Mouse (Mus musculus) intestine, postnatal 0 days (tissue): ENCODE results near the gene Jazf1. TPM values are rescaled to one million over a fixed set of nuclear protein-coding genes. Genes with fewer than 3 reads are reported as not detected.

Experiments
- ATAC-seq: fragments of 200-750 bp; cut with Nextera tagmentation; 2 replicates; pipeline ENCODE4 v1.8.0; 2017; ENCODE audit warnings: mild to moderate bottlenecking, moderate TSS enrichment, moderate library complexity
- H3K27ac ChIP-seq: fragments of 300-500 bp; sonication (generic); 2 replicates; pipeline ENCODE4 v1.5.1; 2014; ENCODE audit warnings: mild to moderate bottlenecking, low read depth, low read length, moderate library complexity
- H3K27me3 ChIP-seq: fragments of 300-500 bp; sonication (generic); replicated peaks from 2 replicates; pipeline ENCODE4 v1.6.1; 2014; ENCODE audit warnings: low read length, mixed read lengths; ENCODE audit not compliant: control insufficient read depth, insufficient read depth
- H3K36me3 ChIP-seq: fragments of 300-500 bp; sonication (generic); 2 replicates; pipeline ENCODE4 v1.6.1; 2014; ENCODE audit warnings: mild to moderate bottlenecking, moderate library complexity; ENCODE audit not compliant: control insufficient read depth, insufficient read depth
- H3K4me1 ChIP-seq: fragments of 300-500 bp; sonication (generic); replicated peaks from 2 replicates; pipeline ENCODE4 v1.6.1; 2014; ENCODE audit warnings: antibody characterized with exemption, low read length, mixed read lengths; ENCODE audit not compliant: control insufficient read depth, insufficient read depth
- H3K4me2 ChIP-seq: fragments of 300-500 bp; sonication (generic); replicated peaks from 2 replicates; pipeline ENCODE4 v1.6.1; 2014; ENCODE audit warnings: low read depth, mild to moderate bottlenecking, moderate library complexity
- H3K4me3 ChIP-seq: fragments of 300-500 bp; sonication (generic); 2 replicates; pipeline ENCODE4 v1.5.1; 2014; ENCODE audit warnings: low read depth, low read length
- H3K9ac ChIP-seq: fragments of 300-500 bp; sonication (generic); 2 replicates; pipeline ENCODE4 v1.6.1; 2014; ENCODE audit warnings: mild to moderate bottlenecking, low read depth, low read length
- H3K9me3 ChIP-seq: fragments of 300-500 bp; sonication (generic); 2 replicates; pipeline ENCODE4 v1.6.1; 2016; ENCODE audit warnings: mixed run types; ENCODE audit not compliant: control insufficient read depth
- CTCF ChIP-seq: sonication (generic); IDR thresholded peaks from 2 replicates; pipeline ENCODE4 v1.5.1; 2016; ENCODE audit warnings: low read depth, mild to moderate bottlenecking, control low read depth, antibody characterized with exemption, moderate library complexity
- WGBS: fragments of 180-500 bp; shearing (Covaris S2); extraction: QIAGEN DNeasy Blood & Tissue Kit; methylation state at CpG from one replicate; pipeline ENCODE4 v1.1.7; 2014; 5-methylcytosine and 5-hydroxymethylcytosine counted together
- polyA plus RNA-seq: library from polyadenylated mRNA; unstranded; fragments of >200 nt; fragmentation: Nextera tagmentation; extraction: Ambion mirVana; gene quantifications from 2 replicates; pipeline ENCODE4 v1.2.1, GENCODE M21; 2015

The Jazf1 gene
- polyA plus RNA-seq, 1 experiment from 2014 or later = 5.1 TPM

DNA sequence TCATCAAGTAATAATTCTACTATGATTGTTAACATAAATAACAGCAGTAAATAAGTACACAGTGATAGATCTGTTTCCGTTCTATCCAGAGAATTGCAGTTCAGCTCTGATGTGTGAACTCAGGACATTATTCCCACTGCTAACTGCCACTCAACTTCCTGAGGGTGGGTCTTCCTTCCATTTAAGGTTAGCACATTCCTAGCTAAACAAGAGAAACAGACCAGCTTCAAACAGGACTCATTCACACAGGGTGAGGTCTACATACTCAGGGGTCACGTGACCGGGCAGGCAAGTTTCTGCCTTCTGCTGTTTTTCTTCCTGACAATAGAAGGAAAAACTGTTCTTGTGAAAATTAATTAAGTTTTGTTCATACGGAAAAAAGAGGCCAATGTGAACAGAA lies 230.6 kb downstream of the Jazf1 start:
- no peaks in the 10 kb centered on the region for H3K9me3 ChIP-seq
- no peak for ATAC-seq
- WGBS = 69% methylated on average over 4 of the region's 4 CpGs
- no peaks in the 10 kb centered on the region for H3K27me3 ChIP-seq
- H3K4me2 ChIP-seq = no peak overlapping the region
- H3K36me3 ChIP-seq = no peaks in the 10 kb centered on the region
- no peak overlapping the region for H3K27ac ChIP-seq
- H3K9ac ChIP-seq = no peak overlapping the region
- H3K4me3 ChIP-seq = no peak overlapping the region
- no peaks in the 10 kb centered on the region for H3K4me1 ChIP-seq
- TF ChIP-seq CTCF = no peak

DNA sequence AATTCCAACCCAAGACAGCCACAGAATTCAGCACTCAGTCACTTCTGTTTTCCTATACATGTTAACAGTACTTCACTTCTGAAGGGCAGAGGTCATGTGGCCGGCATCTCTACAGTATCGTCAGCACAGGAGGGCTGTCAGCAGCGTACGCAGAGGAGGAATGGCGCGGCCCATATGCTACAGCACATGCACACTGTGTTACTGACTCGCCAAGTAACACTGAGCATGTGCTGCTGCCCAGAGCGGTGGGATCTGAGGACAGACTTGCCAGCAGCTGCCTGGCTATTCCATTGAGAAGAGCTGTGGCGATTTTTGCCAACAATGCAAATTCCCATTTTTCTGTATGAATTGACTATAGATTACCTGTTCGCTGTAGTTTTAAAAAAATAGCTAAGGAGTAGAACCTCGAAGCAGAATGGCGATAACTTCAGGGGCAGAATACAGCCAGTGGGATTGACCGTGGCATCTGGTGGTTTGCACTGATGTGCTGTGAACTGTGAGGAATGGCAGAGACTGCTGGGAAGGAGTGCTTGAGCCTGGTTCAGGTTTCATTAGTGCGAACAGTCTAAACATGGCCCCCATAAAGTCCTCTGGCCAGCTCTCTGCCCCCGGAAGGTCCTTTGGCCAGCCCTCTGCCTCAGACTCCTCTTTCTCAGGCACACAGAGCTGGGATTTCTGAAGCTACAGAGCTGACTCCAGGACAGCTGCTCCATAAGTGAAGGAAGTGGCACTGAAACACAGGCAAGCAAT lies 232.1 kb downstream of the Jazf1 start:
- H3K27ac ChIP-seq = no peak overlapping the region
- WGBS = 76% methylated on average over 15 of the region's 15 CpGs
- no peaks in the 10 kb centered on the region for H3K27me3 ChIP-seq
- H3K4me1 ChIP-seq = no peaks in the 10 kb centered on the region
- no peak for ATAC-seq
- no peak overlapping the region for H3K4me3 ChIP-seq
- no peak overlapping the region for H3K9ac ChIP-seq
- H3K9me3 ChIP-seq = no peaks in the 10 kb centered on the region
- no peaks in the 10 kb centered on the region for H3K36me3 ChIP-seq
- H3K4me2 ChIP-seq = no peak overlapping the region
- no peak for TF ChIP-seq CTCF

DNA sequence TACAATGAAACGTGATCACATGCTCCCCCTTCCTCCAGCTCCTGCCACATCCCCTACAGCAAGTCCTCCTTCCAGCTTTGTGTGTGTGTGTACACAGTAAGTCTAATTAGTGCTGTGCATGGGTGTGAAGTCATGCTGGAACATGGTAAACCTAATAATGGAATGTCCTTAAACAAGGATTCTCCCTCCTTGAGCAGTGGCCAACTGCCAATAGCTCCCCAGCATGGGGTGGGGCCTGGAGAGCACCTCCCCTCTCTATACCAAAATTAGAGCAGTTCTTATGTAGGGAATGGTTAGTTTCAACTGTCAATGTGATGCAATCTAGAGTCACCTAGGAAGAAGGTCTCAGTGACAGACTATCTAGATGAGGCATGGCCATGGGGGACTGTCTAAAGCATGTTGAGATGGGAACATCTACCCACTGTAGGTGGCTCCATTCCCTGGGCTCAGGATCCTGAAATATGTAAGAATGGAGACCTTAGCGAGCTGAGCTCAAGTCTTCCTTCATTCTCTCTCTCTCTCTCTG lies 240.6 kb downstream of the Jazf1 start:
- Histone ChIP-seq H3K27me3 (no peaks in the 10 kb centered on the region), H3K4me1 (no peaks in the 10 kb centered on the region), H3K9ac (no peak overlapping the region), H3K27ac (no peak overlapping the region), H3K4me2 (no peak overlapping the region), H3K36me3 (no peaks in the 10 kb centered on the region), H3K4me3 (no peak overlapping the region), H3K9me3 (no peaks in the 10 kb centered on the region)
- TF ChIP-seq CTCF = no peak
- ATAC-seq = no peak
- WGBS = 81% methylated on average over 2 of the region's 2 CpGs

DNA sequence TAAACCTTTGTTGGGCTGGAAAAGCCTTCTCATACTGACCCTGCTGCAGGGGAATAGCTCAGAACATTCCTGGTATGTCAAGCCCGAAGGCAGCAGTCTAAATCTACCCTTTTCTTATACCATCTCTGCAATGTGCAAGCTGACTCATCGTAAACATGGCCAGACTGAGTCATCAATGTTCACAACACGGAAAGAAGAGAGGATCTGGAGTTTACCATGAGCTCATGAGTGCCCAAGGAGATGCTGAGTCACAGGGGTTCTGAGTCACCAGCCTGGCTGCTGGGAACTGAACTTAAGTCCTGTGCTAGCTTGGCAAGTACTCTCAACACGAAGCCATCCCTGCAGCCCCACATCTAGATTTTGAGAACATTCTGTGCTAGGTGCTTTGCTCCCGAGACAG lies 242.9 kb downstream of the Jazf1 start:
- ATAC-seq = peak; percentile 60; the same call in 1 of the 2 replicates
- no peaks in the 10 kb centered on the region for H3K9me3 ChIP-seq
- H3K27ac ChIP-seq = no peak overlapping the region
- H3K36me3 ChIP-seq = no peaks in the 10 kb centered on the region
- H3K4me3 ChIP-seq = no peak overlapping the region
- no peak for TF ChIP-seq CTCF
- no peak overlapping the region for H3K4me2 ChIP-seq
- H3K27me3 ChIP-seq = no peaks in the 10 kb centered on the region
- no peak overlapping the region for H3K9ac ChIP-seq
- 57% methylated on average over 5 of the region's 5 CpGs for WGBS
- H3K4me1 ChIP-seq = no peaks in the 10 kb centered on the region

DNA sequence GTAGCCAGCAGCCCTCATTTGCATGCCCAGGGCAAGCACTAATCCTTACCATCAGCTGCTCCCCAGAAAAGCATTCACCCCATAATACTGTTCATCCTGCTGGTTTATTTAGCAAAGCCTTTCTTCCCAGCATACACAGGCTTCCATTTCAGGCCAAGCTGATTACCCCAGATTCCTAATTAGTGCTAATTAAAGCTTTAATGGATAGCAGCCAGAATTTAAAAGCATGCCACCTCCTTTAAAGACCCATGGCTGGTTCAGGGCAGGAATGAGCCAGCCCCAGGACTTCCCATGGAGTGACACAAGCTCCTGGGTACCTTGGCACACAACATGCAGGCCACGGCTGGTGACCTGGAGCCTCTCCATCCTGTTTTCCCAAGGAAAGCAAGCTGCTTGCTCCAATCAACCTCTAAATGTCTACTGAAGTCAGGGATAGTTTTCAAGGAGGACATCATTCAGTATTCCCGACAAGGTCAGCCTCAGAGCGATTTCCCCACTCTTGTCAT lies 243.4 kb downstream of the Jazf1 start:
- ATAC-seq = no peak
- 77% methylated on average over 3 of the region's 3 CpGs for WGBS
- H3K27me3 ChIP-seq = no peaks in the 10 kb centered on the region
- no peak overlapping the region for H3K27ac ChIP-seq
- no peak for TF ChIP-seq CTCF
- no peaks in the 10 kb centered on the region for H3K4me1 ChIP-seq
- H3K4me3 ChIP-seq = no peak overlapping the region
- H3K4me2 ChIP-seq = no peak overlapping the region
- H3K9ac ChIP-seq = no peak overlapping the region
- H3K36me3 ChIP-seq = no peaks in the 10 kb centered on the region
- no peaks in the 10 kb centered on the region for H3K9me3 ChIP-seq

DNA sequence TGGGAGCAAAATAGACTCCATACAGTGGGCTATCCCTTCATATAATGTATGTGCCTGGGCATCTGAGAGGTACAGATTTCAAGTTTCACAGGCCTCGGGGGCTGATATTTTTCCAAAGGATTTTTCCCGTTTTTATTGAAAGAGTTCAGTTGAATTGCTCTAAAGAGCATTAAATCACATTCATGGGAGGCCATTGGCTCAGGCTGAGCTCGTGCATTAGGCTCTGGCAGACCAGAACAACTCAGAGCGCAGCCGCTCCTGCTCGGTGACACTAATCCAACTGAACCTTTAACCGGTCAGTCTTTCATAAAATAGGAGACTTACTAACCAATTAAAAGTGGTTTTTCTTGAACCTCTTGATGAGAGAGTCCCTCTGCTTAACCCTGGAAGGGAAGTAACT lies 245.4 kb downstream of the Jazf1 start:
- no peaks in the 10 kb centered on the region for H3K4me1 ChIP-seq
- no peak overlapping the region for H3K4me3 ChIP-seq
- no peak overlapping the region for H3K4me2 ChIP-seq
- no peak overlapping the region for H3K27ac ChIP-seq
- no peak for TF ChIP-seq CTCF
- no peaks in the 10 kb centered on the region for H3K27me3 ChIP-seq
- no peak for ATAC-seq
- no peaks in the 10 kb centered on the region for H3K9me3 ChIP-seq
- no peaks in the 10 kb centered on the region for H3K36me3 ChIP-seq
- 77% methylated on average over 7 of the region's 7 CpGs for WGBS
- H3K9ac ChIP-seq = no peak overlapping the region
